Mouse (Mus musculus) limb, embryonic 13.5 days (tissue): ENCODE measurements around the gene Lad1. TPM values are rescaled to one million over a fixed set of nuclear protein-coding genes. Genes with fewer than 3 reads are reported as not detected.
A peak's percentile ranks its signal among the peaks of the same experiment; 100 is the strongest.

Source experiments
- ATAC-seq: fragments of 200-750 bp; cut with Nextera tagmentation; 2 replicates; pipeline ENCODE4 v1.8.0; 2017; ENCODE audit warnings: low read depth, moderate number of reproducible peaks, moderate TSS enrichment; ENCODE audit not compliant: low FRiP score
- H3K27ac ChIP-seq: fragments of 300-500 bp; sonication (generic); 2 replicates; pipeline ENCODE4 v1.5.1; 2015; ENCODE audit warnings: inconsistent platforms, mild to moderate bottlenecking, moderate library complexity
- H3K27me3 ChIP-seq: fragments of 300-500 bp; sonication (generic); 2 replicates; pipeline ENCODE4 v1.6.1; 2015; ENCODE audit warnings: mild to moderate bottlenecking, inconsistent platforms
- H3K36me3 ChIP-seq: fragments of 300-500 bp; sonication (generic); 2 replicates; pipeline ENCODE4 v1.6.1; 2015; ENCODE audit warnings: inconsistent platforms, mild to moderate bottlenecking, moderate library complexity
- H3K4me1 ChIP-seq: fragments of 300-500 bp; sonication (generic); 2 replicates; pipeline ENCODE4 v1.6.1; 2015; ENCODE audit warnings: inconsistent platforms
- H3K4me2 ChIP-seq: fragments of 300-500 bp; sonication (generic); replicated peaks from 2 replicates; pipeline ENCODE4 v1.6.1; 2015; ENCODE audit warnings: inconsistent platforms, mild to moderate bottlenecking, moderate library complexity
- H3K4me3 ChIP-seq: fragments of 300-500 bp; sonication (generic); 2 replicates; pipeline ENCODE4 v1.5.1; 2015; ENCODE audit warnings: moderate library complexity, mild to moderate bottlenecking, inconsistent platforms
- H3K9ac ChIP-seq: fragments of 300-500 bp; sonication (generic); 2 replicates; pipeline ENCODE4 v1.6.1; 2015; ENCODE audit warnings: mild to moderate bottlenecking, inconsistent platforms
- H3K9me3 ChIP-seq: fragments of 300-500 bp; sonication (generic); 2 replicates; pipeline ENCODE4 v1.6.1; 2016; ENCODE audit warnings: inconsistent platforms
- WGBS: fragments of 180-500 bp; shearing (Covaris S2); methylation state at CpG from one replicate; pipeline ENCODE4 v1.1.7; 2015; 5-methylcytosine and 5-hydroxymethylcytosine counted together
- polyA plus RNA-seq: library from polyadenylated mRNA; unstranded; fragments of >200 nt; fragmentation: Nextera tagmentation; extraction: Ambion mirVana; gene quantifications from 2 replicates; pipeline ENCODE4 v1.2.1, GENCODE M21; 2015

The Lad1 gene
- polyA plus RNA-seq, 1 experiment from 2014 or later: 8.5 TPM

- Histone ChIP-seq H3K9me3 (no peaks in the 10 kb centered on the region), H3K4me2 (no peak overlapping the region), H3K4me3 (no peak overlapping the region), H3K27me3 (peaks cover 22% of the 10 kb centered on the region), H3K9ac (no peak overlapping the region), H3K27ac (no peak overlapping the region), H3K36me3 (no peaks in the 10 kb centered on the region), H3K4me1 (no peaks in the 10 kb centered on the region)
- no peak for ATAC-seq
- WGBS: 86% methylated on average over 3 of the region's 3 CpGs
Observed at GRCm38 (mm10) chr1:135812205-135812604, 6.2 kb upstream of the Lad1 start.

DNA sequence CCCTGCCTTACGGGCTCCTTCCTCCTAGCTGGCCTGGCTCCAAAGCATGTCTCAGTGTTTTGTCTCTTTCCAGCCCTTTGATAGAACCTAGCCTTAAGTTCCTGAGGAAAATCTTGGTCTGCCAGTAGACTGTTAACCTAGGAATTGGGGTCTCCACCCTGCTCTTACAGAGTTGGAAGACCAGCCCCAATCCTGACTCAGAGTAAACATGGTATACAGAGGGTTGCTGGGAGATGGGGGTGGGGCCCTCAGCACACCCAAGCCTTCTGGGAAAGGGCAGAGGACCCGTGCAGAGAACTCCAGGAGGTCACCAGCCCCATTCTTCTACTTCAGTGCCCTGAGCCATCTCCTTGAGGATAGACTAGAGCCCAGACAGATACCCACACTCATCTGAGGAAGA lies 5.8 kb upstream of the Lad1 start:
- no peaks in the 10 kb centered on the region for H3K36me3 ChIP-seq
- no peak overlapping the region for H3K27ac ChIP-seq
- 46% methylated on average over 2 of the region's 2 CpGs for WGBS
- no peak overlapping the region for H3K4me2 ChIP-seq
- peaks cover 26% of the 10 kb centered on the region for H3K27me3 ChIP-seq
- no peaks in the 10 kb centered on the region for H3K9me3 ChIP-seq
- no peak overlapping the region for H3K4me3 ChIP-seq
- H3K9ac ChIP-seq: no peak overlapping the region
- no peaks in the 10 kb centered on the region for H3K4me1 ChIP-seq
- no peak for ATAC-seq

DNA sequence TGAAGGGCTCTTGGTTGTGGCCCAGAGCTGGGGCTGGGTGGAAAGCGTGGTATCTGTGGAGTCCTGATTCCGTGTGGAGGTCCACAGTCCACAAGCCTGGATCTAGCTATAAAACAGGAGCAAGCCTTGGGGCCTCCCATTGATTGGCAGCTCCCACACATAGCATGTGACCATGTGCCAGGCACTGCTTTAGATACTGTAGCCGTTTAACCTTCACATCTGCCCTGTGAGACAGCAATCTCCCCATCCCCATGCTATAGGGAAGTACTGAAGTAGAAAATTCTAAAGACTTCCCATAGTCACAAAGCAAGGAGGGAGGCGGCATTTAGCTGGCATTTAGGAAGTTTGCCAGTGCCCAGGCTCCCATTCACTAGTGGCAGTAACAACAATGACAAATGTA lies 5.3 kb upstream of the Lad1 start:
- ATAC-seq: no peak
- Histone ChIP-seq H3K4me2 (no peak overlapping the region), H3K9me3 (no peaks in the 10 kb centered on the region), H3K27ac (no peak overlapping the region), H3K9ac (no peak overlapping the region), H3K4me3 (no peak overlapping the region), H3K27me3 (peaks cover 31% of the 10 kb centered on the region), H3K36me3 (no peaks in the 10 kb centered on the region), H3K4me1 (no peaks in the 10 kb centered on the region; the same call in 1 of the 2 replicates)
- WGBS: 73% methylated on average over 4 of the region's 4 CpGs

- Histone ChIP-seq H3K9ac (no peak overlapping the region), H3K27ac (no peak overlapping the region), H3K36me3 (no peaks in the 10 kb centered on the region), H3K4me3 (no peak overlapping the region), H3K4me2 (no peak overlapping the region), H3K4me1 (peaks cover 2% of the 10 kb centered on the region; the same call in 1 of the 2 replicates), H3K27me3 (peaks cover 38% of the 10 kb centered on the region), H3K9me3 (no peaks in the 10 kb centered on the region)
- 78% methylated on average over 5 of the region's 5 CpGs for WGBS
- no peak for ATAC-seq
Observed at GRCm38 (mm10) chr1:135813687-135814395, 4.6 kb upstream of the Lad1 start.

- H3K4me1 ChIP-seq: peaks cover 4% of the 10 kb centered on the region; the same call in 1 of the 2 replicates
- no peak overlapping the region for H3K4me2 ChIP-seq
- H3K27ac ChIP-seq: no peak overlapping the region
- WGBS: 83% methylated on average over 5 of the region's 5 CpGs
- H3K27me3 ChIP-seq: peaks cover 45% of the 10 kb centered on the region
- H3K36me3 ChIP-seq: no peaks in the 10 kb centered on the region
- H3K4me3 ChIP-seq: no peak overlapping the region
- H3K9me3 ChIP-seq: no peaks in the 10 kb centered on the region
- H3K9ac ChIP-seq: no peak overlapping the region
- ATAC-seq: no peak
Observed at GRCm38 (mm10) chr1:135814531-135814930, 3.9 kb upstream of the Lad1 start.

- no peaks in the 10 kb centered on the region for H3K36me3 ChIP-seq
- peaks cover 73% of the 10 kb centered on the region for H3K27me3 ChIP-seq
- no peak for ATAC-seq
- no peak overlapping the region for H3K9ac ChIP-seq
- H3K9me3 ChIP-seq: no peaks in the 10 kb centered on the region
- H3K27ac ChIP-seq: no peak overlapping the region
- no peak overlapping the region for H3K4me3 ChIP-seq
- H3K4me2 ChIP-seq: no peak overlapping the region
- peaks cover 4% of the 10 kb centered on the region; the same call in 1 of the 2 replicates for H3K4me1 ChIP-seq
- 62% methylated on average over 4 of the region's 4 CpGs for WGBS
Observed at GRCm38 (mm10) chr1:135817595-135817994, 803 bp upstream of the Lad1 start.

DNA sequence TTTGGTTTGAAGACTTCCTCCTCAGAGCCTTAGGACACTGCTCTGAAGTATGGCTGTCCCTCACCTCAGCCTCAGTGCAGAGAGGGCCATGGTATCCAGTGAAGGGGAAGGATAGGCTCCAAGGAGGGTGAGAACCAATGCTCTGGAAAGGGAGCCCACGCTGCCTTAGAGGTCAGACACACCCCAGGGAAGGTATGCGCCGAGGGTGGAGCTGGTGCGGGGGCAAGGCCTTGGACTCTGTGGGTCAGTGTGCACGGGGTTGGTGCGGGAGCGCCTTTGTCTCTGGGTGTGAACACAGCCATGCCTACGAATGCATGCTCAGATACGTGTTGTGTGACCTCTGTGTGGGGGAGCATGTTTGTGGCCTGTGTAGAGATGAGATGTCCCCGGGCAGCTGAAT lies 1.7 kb downstream of the Lad1 start:
- WGBS: 76% methylated on average over 10 of the region's 10 CpGs
- no peaks in the 10 kb centered on the region for H3K36me3 ChIP-seq
- H3K4me1 ChIP-seq: peaks cover 4% of the 10 kb centered on the region; the same call in 1 of the 2 replicates
- H3K27ac ChIP-seq: no peak overlapping the region
- peak overlapping the region; percentile 9; the same call in 1 of the 2 replicates for H3K4me2 ChIP-seq
- H3K4me3 ChIP-seq: no peak overlapping the region
- H3K9me3 ChIP-seq: no peaks in the 10 kb centered on the region
- H3K27me3 ChIP-seq: peaks cover 76% of the 10 kb centered on the region
- no peak for ATAC-seq
- H3K9ac ChIP-seq: no peak overlapping the region

DNA sequence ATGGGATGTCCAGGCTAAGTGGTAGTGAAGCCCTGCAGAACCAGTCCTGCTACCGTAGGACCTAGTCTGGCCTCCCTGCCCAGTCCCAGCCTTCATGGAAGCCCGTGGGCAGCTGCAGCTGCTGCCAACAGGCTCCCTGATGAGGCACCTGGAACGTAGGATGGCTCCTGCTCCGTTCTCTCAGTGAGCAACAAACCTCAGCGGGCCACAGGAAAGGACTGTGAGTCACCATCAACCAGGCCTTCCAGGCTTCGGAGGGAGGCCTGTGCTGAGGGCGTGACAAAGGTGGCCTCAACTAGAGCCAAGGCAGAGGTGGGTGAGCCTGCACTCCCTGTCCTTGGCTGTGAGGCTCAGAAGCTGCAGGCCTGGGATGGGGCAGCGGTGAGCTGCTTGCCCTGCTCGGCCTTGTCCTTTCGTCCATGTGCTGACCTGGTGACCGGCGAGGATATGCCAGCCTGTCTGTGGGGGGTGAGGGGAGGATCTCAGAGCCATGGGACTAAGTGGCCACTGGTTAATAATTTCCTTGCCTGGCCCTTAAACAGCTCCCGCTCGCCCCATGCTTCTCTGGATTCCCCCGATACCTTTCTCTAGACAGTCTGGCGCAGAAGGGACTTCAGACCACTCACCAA lies 2.5 kb downstream of the Lad1 start:
- Histone ChIP-seq H3K4me3 (no peak overlapping the region), H3K4me1 (peaks cover 4% of the 10 kb centered on the region; the same call in 1 of the 2 replicates), H3K4me2 (no peak overlapping the region), H3K27me3 (peaks cover 71% of the 10 kb centered on the region), H3K9ac (no peak overlapping the region), H3K9me3 (no peaks in the 10 kb centered on the region), H3K36me3 (no peaks in the 10 kb centered on the region), H3K27ac (no peak overlapping the region)
- 85% methylated on average over 16 of the region's 16 CpGs for WGBS
- no peak for ATAC-seq

- peaks cover 62% of the 10 kb centered on the region for H3K27me3 ChIP-seq
- WGBS: 83% methylated on average over 7 of the region's 7 CpGs
- no peak overlapping the region for H3K4me2 ChIP-seq
- H3K4me1 ChIP-seq: peaks cover 4% of the 10 kb centered on the region; the same call in 1 of the 2 replicates
- no peak overlapping the region for H3K9ac ChIP-seq
- no peak overlapping the region for H3K4me3 ChIP-seq
- no peaks in the 10 kb centered on the region for H3K9me3 ChIP-seq
- H3K27ac ChIP-seq: no peak overlapping the region
- H3K36me3 ChIP-seq: no peaks in the 10 kb centered on the region
- ATAC-seq: no peak
Observed at GRCm38 (mm10) chr1:135821780-135822179, 3.4 kb downstream of the Lad1 start.

DNA sequence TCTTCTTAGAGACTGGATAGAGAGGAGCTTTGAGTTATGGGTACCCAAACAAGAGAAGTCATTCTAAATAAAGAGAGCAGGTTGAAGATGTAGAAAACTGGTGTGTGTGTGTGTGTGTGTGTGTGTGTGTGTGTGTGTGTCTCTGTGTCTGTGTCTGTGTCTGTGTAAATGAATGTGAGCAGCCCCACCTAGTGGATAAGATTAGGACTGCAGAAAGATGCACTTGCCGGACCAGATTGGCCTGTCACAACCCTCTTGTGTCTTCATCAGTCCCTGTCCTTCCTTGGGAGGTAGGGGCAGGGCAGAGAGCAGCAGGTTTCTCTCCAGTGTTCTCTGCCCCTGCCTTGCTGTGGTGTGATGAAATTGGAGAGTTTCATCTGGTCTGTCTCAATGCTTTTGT lies 10.5 kb downstream of the Lad1 start:
- H3K36me3 ChIP-seq: no peaks in the 10 kb centered on the region
- H3K9me3 ChIP-seq: no peaks in the 10 kb centered on the region

GRCm38 (mm10) chr1:135834206-135834859 lies 15.9 kb downstream of the Lad1 start:
- Histone ChIP-seq H3K27me3 (no peaks in the 10 kb centered on the region), H3K9ac (no peak overlapping the region), H3K27ac (no peak overlapping the region), H3K9me3 (no peaks in the 10 kb centered on the region), H3K36me3 (no peaks in the 10 kb centered on the region), H3K4me3 (no peak overlapping the region), H3K4me2 (no peak overlapping the region), H3K4me1 (peaks cover 27% of the 10 kb centered on the region)
- 62% methylated on average over 6 of the region's 6 CpGs for WGBS
- no peak for ATAC-seq

More for the DNA sequence above, 10.5 kb downstream of the Lad1 start:
- Histone ChIP-seq H3K27me3 (no peaks in the 10 kb centered on the region), H3K4me3 (no peak overlapping the region), H3K27ac (no peak overlapping the region), H3K4me1 (peaks cover 6% of the 10 kb centered on the region; the same call in 1 of the 2 replicates), H3K9ac (no peak overlapping the region), H3K4me2 (no peak overlapping the region)
- WGBS: 16% methylated on average over 1 of the region's 1 CpGs
- no peak for ATAC-seq

DNA sequence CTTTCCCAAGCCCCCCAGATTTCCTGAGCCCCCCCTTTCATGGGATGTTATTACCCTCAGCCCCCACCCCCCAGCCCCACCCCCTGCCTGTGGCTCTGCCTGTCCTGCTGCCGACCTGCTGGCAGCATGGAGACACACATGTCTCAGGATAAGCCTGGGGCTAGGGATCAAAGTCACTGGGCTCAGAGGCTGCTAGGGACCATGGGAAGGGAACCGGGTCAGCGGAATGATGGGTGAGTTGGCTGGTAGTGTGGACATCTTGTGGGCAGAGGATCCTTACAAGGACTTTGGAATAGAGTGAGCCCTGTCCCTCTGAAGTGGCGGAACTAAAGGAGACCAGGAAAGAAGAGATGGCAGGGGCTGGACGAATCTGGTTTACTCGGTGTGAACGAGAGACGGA lies 16.6 kb downstream of the Lad1 start:
- WGBS: 64% methylated on average over 8 of the region's 8 CpGs
- H3K4me3 ChIP-seq: no peak overlapping the region
- H3K4me2 ChIP-seq: no peak overlapping the region
- no peak for ATAC-seq
- H3K9me3 ChIP-seq: no peaks in the 10 kb centered on the region
- no peaks in the 10 kb centered on the region for H3K36me3 ChIP-seq
- no peaks in the 10 kb centered on the region for H3K27me3 ChIP-seq
- no peak overlapping the region for H3K27ac ChIP-seq
- no peak overlapping the region for H3K9ac ChIP-seq
- H3K4me1 ChIP-seq: peaks cover 29% of the 10 kb centered on the region
